Mouse (Mus musculus): ENCODE data around the gene Ubash3b. TPM values are rescaled to one million over a fixed set of nuclear protein-coding genes. Genes with fewer than 3 reads are reported as not detected.

The Ubash3b gene
- polyA plus RNA-seq, 1 experiment, result 3.2 TPM

GRCm38 (mm10) chr9:41044626-41045025, 116.9 kb downstream of the Ubash3b start:
- no peaks in the 10 kb centered on the region for H3K79me2 ChIP-seq (ENCODE audit: control insufficient read depth, insufficient read depth)
- no peak overlapping the region for H3K4me3 ChIP-seq (ENCODE audit: insufficient read depth, poor library complexity, severe bottlenecking)

GRCm38 (mm10) chr9:41043641-41044040, 117.9 kb downstream of the Ubash3b start:
- H3K27me3 ChIP-seq (ENCODE audit: control insufficient read depth, insufficient read depth, insufficient read length), result no peaks in the 10 kb centered on the region
- no peaks in the 10 kb centered on the region for H3K36me3 ChIP-seq (ENCODE audit: control insufficient read depth, insufficient read depth)
- no peak overlapping the region for H3ac ChIP-seq (ENCODE audit: control insufficient read depth, insufficient read length, low read depth)
- no peaks in the 10 kb centered on the region for H3K79me3 ChIP-seq (ENCODE audit: low read depth)
- TF ChIP-seq MAX (IDR thresholded peaks at IDR 0.05), result no peak
- TF ChIP-seq MYOG (IDR thresholded peaks at IDR 0.05; ENCODE audit: control insufficient read depth, extremely low read depth, insufficient read length), result no peak
- no peak for TF ChIP-seq MYOD1 (IDR thresholded peaks at IDR 0.05; ENCODE audit: control insufficient read depth, insufficient read length, low read depth)
- no peak for TF ChIP-seq FOSL1 (IDR thresholded peaks at IDR 0.05; ENCODE audit: insufficient read depth, low read length, poor library complexity, severe bottlenecking)
- no peak for TF ChIP-seq USF1 (IDR thresholded peaks at IDR 0.05; ENCODE audit: low read depth)
- no peak for TF ChIP-seq CEBPB (IDR thresholded peaks at IDR 0.05; ENCODE audit: low read depth)
- no peak for TF ChIP-seq CTCF (IDR thresholded peaks at IDR 0.05; ENCODE audit: control insufficient read depth, insufficient read depth, insufficient read length)
- H3K79me2 ChIP-seq (ENCODE audit: control insufficient read depth, insufficient read depth), result no peaks in the 10 kb centered on the region
- H3K4me3 ChIP-seq (ENCODE audit: insufficient read depth, poor library complexity, severe bottlenecking), result no peak overlapping the region

More at GRCm38 (mm10) chr9:41044626-41045025, 116.9 kb downstream of the Ubash3b start:
- no peaks in the 10 kb centered on the region for H3K27me3 ChIP-seq (ENCODE audit: control insufficient read depth, insufficient read depth, insufficient read length)
- no peak overlapping the region for H3ac ChIP-seq (ENCODE audit: control insufficient read depth, insufficient read length, low read depth)
- no peaks in the 10 kb centered on the region for H3K79me3 ChIP-seq (ENCODE audit: low read depth)
- TF ChIP-seq MYOG (IDR thresholded peaks at IDR 0.05; ENCODE audit: control insufficient read depth, extremely low read depth, insufficient read length) (no peak), CTCF (IDR thresholded peaks at IDR 0.05; ENCODE audit: control insufficient read depth, insufficient read depth, insufficient read length) (peak; percentile 12)
- H3K36me3 ChIP-seq (ENCODE audit: control insufficient read depth, insufficient read depth), result no peaks in the 10 kb centered on the region

- TF ChIP-seq USF1 (IDR thresholded peaks at IDR 0.05; ENCODE audit: low read depth), result no peak
- TF ChIP-seq CTCF (IDR thresholded peaks at IDR 0.05; ENCODE audit: control insufficient read depth, insufficient read depth, insufficient read length), result no peak
- TF ChIP-seq CEBPB (IDR thresholded peaks at IDR 0.05; ENCODE audit: low read depth), result no peak
- TF ChIP-seq FOSL1 (IDR thresholded peaks at IDR 0.05; ENCODE audit: insufficient read depth, low read length, poor library complexity, severe bottlenecking), result no peak
- no peak for TF ChIP-seq MAX (IDR thresholded peaks at IDR 0.05)
- no peak for TF ChIP-seq MYOD1 (IDR thresholded peaks at IDR 0.05; ENCODE audit: control insufficient read depth, insufficient read length, low read depth)
- TF ChIP-seq MYOG (IDR thresholded peaks at IDR 0.05; ENCODE audit: control insufficient read depth, extremely low read depth, insufficient read length), result no peak
- H3K79me2 ChIP-seq (ENCODE audit: control insufficient read depth, insufficient read depth), result no peaks in the 10 kb centered on the region
- H3K79me3 ChIP-seq (ENCODE audit: low read depth), result no peaks in the 10 kb centered on the region
- no peak overlapping the region for H3ac ChIP-seq (ENCODE audit: control insufficient read depth, insufficient read length, low read depth)
- no peaks in the 10 kb centered on the region for H3K27me3 ChIP-seq (ENCODE audit: control insufficient read depth, insufficient read depth, insufficient read length)
- H3K36me3 ChIP-seq (ENCODE audit: control insufficient read depth, insufficient read depth), result no peaks in the 10 kb centered on the region
- H3K4me3 ChIP-seq (ENCODE audit: insufficient read depth, poor library complexity, severe bottlenecking), result no peak overlapping the region
These were observed 120.1 kb downstream of the Ubash3b start for GRCm38 (mm10) chr9:41041404-41041803.

- no peak for TF ChIP-seq CEBPB (IDR thresholded peaks at IDR 0.05; ENCODE audit: low read depth)
- TF ChIP-seq MAX (IDR thresholded peaks at IDR 0.05), result no peak
- no peak for TF ChIP-seq MYOD1 (IDR thresholded peaks at IDR 0.05; ENCODE audit: control insufficient read depth, insufficient read length, low read depth)
- no peak for TF ChIP-seq FOSL1 (IDR thresholded peaks at IDR 0.05; ENCODE audit: insufficient read depth, low read length, poor library complexity, severe bottlenecking)
- no peak for TF ChIP-seq MYOG (IDR thresholded peaks at IDR 0.05; ENCODE audit: control insufficient read depth, extremely low read depth, insufficient read length)
- no peak for TF ChIP-seq USF1 (IDR thresholded peaks at IDR 0.05; ENCODE audit: low read depth)
- TF ChIP-seq CTCF (IDR thresholded peaks at IDR 0.05; ENCODE audit: control insufficient read depth, insufficient read depth, insufficient read length), result no peak
These were observed 123.3 kb downstream of the Ubash3b start for GRCm38 (mm10) chr9:41038150-41038664.

DNA sequence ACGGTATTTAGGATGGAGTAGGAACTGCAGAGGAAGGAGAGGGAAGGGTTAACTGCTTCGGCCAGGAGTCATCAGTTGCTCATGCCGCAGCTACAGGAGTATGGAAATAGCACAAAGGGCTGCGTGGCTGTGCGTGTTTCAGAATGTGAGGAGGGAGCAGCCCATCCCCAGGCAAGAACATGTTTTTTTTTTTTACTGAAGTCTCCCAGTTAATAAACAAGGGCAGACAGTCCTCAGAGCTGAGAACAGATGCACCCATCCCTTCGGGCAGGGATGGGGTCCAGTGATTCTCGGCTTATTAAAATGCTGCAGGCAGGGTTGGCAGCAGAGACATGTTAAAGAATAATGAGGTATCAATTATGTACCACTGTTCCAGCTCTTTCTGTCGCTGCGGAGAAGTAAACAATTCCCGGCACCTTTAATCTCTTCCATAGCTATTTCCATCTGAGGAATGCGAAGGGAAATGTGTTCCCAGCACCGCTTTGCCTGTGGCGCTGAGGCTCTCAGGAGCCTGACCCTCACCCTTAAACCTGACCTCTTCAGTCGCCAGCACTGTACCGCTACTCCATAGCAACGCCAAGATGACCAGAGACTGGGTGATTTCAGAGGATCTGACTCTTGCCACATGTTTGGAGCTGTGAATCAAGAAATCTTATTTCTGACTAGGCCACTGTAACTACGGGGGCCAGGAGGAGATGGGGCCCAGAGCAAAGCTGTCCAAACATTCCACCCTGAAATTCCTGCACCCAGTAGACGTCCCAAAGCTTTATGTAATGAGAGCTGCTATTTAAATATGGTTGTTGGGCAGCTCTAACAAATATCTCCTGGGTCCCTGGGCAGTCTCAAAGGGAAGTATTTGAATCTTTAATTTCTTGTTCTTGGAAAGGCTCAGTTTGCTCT, 129.7 kb downstream of the Ubash3b start:
- TF ChIP-seq MYOG (IDR thresholded peaks at IDR 0.05; ENCODE audit: control insufficient read depth, extremely low read depth, insufficient read length), result no peak
- no peak for TF ChIP-seq MYOD1 (IDR thresholded peaks at IDR 0.05; ENCODE audit: control insufficient read depth, insufficient read length, low read depth)
- no peak for TF ChIP-seq CEBPB (IDR thresholded peaks at IDR 0.05; ENCODE audit: low read depth)
- no peak for TF ChIP-seq FOSL1 (IDR thresholded peaks at IDR 0.05; ENCODE audit: insufficient read depth, low read length, poor library complexity, severe bottlenecking)
- TF ChIP-seq CTCF (IDR thresholded peaks at IDR 0.05; ENCODE audit: control insufficient read depth, insufficient read depth, insufficient read length), result no peak
- TF ChIP-seq USF1 (IDR thresholded peaks at IDR 0.05; ENCODE audit: low read depth), result no peak
- no peak for TF ChIP-seq MAX (IDR thresholded peaks at IDR 0.05)
- Histone ChIP-seq H3K79me3 (ENCODE audit: low read depth) (no peaks in the 10 kb centered on the region), H3K27me3 (ENCODE audit: control insufficient read depth, insufficient read depth, insufficient read length) (no peaks in the 10 kb centered on the region), H3K79me2 (ENCODE audit: control insufficient read depth, insufficient read depth) (no peaks in the 10 kb centered on the region), H3ac (ENCODE audit: control insufficient read depth, insufficient read length, low read depth) (no peak overlapping the region), H3K36me3 (ENCODE audit: control insufficient read depth, insufficient read depth) (no peaks in the 10 kb centered on the region), H3K4me3 (ENCODE audit: insufficient read depth, poor library complexity, severe bottlenecking) (no peak overlapping the region)

More at GRCm38 (mm10) chr9:41038150-41038664, 123.3 kb downstream of the Ubash3b start:
- Histone ChIP-seq H3K4me3 (ENCODE audit: insufficient read depth, poor library complexity, severe bottlenecking) (no peak overlapping the region), H3K36me3 (ENCODE audit: control insufficient read depth, insufficient read depth) (no peaks in the 10 kb centered on the region), H3K27me3 (ENCODE audit: control insufficient read depth, insufficient read depth, insufficient read length) (no peaks in the 10 kb centered on the region), H3K79me2 (ENCODE audit: control insufficient read depth, insufficient read depth) (no peaks in the 10 kb centered on the region), H3K79me3 (ENCODE audit: low read depth) (no peaks in the 10 kb centered on the region), H3ac (ENCODE audit: control insufficient read depth, insufficient read length, low read depth) (no peak overlapping the region)
